Mouse (Mus musculus): ENCODE data around the gene Psmd2. TPM values are rescaled to one million over a fixed set of nuclear protein-coding genes. Genes with fewer than 3 reads are reported as not detected.
A peak's percentile ranks its signal among the peaks of the same experiment; 100 is the strongest.

Gene Psmd2
- polyA plus RNA-seq (2016; fragmentation: Nextera tagmentation; extraction: Ambion mirVana) = 397 and 411 TPM in 2 replicates

DNA sequence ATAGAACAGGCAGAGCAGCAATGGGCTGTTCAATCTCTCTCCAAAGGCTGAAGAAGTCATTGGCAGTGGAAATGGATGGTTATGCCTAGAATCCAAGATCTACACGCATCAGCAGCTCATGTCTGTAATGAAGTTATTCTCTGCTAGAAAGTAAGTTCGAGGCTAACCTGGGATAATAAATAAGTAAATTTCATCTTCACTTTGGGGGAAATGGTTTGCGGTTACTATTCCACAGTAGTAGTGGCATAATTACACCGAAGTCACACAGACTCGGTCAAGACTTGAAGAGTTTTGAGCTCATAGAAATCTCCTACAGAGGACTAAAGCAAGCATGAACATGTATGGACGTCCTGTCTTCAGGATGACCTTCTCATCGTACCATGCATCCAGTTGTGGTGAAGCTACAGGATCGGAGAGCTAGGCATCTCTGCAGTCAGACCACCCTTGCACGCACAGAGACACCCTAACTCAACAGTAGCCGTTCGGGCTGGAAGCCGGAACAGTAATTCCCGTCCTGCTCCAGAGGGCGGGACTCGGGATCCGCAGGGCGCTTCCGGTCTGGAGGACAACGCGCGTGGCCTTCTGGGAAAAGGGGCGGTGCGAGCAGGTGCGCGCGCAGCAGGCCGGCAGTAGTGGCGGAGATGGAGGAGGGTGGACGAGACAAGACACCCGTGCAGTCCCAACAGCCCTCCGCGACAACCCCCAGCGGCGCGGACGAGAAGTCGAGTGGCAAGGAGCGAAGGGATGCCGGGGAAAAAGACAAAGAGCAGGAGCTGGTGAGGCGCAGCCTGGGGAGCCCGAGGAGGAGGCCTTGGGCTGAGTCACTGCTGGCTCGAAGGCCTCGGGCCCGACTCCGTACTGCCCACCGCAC is at the start of gene Psmd2:
Gene Psmd2 (plus strand): TSS at position 577 of the 871 bp plus-strand sequence.
- Histone ChIP-seq H3K27me3 (no peaks in the 10 kb centered on the region), H3K4me3 (peak within 1 kb of the TSS; percentile 87), H3K4me1 (peaks cover 17% of the 10 kb centered on the region), H3K36me3 (peaks cover 22% of the 10 kb centered on the region), H3K27ac (peak within 1 kb of the TSS; percentile 78), H3K9ac (peak within 1 kb of the TSS; percentile 91), H3K4me2 (replicated peaks) (peak within 1 kb of the TSS; percentile 94), H3K9me3 (replicated peaks) (no peaks in the 10 kb centered on the region)
- 1% methylated on average over 46 of the region's 46 CpGs for WGBS
- ATAC-seq (ENCODE audit: low FRiP score) = peak; percentile 96

DNA sequence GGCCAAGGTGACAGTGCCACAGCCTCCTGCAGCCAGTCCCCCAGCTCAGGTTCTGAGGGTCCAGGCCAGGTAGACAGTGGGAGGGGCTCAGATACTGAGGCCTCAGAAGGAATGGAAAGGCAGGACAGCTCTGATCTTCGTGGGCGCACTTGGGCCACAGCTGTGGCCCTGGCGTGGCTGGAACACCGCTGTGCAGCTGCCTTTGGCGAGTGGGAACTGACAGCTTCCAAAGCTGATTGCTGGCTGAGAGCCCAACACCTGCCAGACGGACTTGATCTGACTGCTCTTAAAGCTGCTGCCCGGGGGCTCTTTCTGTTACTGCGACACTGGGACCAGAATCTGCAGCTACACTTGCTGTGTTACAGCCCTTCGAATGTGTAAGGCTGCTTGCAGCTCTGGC is 46.7 kb upstream of the Psmd2 start:
- Histone ChIP-seq H3K4me1 (peaks cover 10% of the 10 kb centered on the region), H3K9ac (no peak overlapping the region), H3K4me2 (replicated peaks) (no peak overlapping the region), H3K27me3 (no peaks in the 10 kb centered on the region), H3K27ac (no peak overlapping the region), H3K4me3 (no peak overlapping the region), H3K9me3 (replicated peaks) (no peaks in the 10 kb centered on the region), H3K36me3 (peaks cover 51% of the 10 kb centered on the region)
- ATAC-seq (ENCODE audit: low FRiP score) = no peak
- 81% methylated on average over 9 of the region's 9 CpGs for WGBS

DNA sequence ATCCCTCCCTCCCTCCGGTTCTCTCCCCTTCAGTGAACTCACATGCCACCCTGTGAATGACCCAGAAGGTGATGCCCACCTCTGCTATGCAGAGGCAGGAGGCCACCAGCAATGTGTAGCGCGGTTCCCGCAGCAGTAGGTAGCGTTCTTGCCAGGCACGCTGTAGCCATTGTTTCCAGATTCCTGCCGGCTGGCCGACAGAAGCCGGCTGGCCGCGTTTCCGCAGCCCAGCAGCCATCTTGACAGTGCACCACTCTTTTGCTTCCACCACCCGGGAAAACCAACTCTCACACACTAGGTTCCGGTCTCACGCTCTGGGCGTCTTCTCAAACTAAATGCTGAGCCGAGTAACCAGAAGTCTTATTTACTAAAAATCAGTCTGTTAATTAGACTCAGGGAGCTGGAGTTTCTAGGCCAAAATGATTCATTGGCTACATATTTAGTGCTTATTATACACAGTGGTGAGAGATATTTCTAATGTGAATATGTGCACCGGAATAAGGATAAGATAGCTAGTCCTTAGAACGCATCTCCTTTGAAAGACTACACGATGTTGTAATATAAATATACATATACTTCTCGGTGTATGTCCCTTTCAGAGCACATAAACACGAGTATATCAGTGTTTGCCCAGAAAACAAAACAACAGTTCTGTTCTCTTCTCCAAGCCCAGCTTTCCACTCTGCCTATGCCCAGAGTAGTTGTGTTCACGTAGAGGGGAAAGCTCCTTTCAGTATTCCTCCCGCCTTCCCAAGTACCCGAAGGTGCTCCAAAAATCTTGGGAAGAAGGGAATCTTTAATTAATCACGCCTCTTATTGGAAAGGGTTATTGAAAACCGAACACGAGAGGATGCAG is 40.7 kb upstream of the Psmd2 start:
- Histone ChIP-seq H3K4me2 (replicated peaks) (peak overlapping the region; percentile 81), H3K27ac (peak overlapping the region; percentile 90), H3K9ac (peak overlapping the region; percentile 90), H3K36me3 (peaks cover 28% of the 10 kb centered on the region), H3K4me3 (peak overlapping the region; percentile 79), H3K4me1 (peaks cover 18% of the 10 kb centered on the region), H3K9me3 (replicated peaks) (no peaks in the 10 kb centered on the region), H3K27me3 (no peaks in the 10 kb centered on the region)
- peak; percentile 73 for ATAC-seq (ENCODE audit: low FRiP score)
- under 1% methylated on average over 28 of the region's 28 CpGs for WGBS

DNA sequence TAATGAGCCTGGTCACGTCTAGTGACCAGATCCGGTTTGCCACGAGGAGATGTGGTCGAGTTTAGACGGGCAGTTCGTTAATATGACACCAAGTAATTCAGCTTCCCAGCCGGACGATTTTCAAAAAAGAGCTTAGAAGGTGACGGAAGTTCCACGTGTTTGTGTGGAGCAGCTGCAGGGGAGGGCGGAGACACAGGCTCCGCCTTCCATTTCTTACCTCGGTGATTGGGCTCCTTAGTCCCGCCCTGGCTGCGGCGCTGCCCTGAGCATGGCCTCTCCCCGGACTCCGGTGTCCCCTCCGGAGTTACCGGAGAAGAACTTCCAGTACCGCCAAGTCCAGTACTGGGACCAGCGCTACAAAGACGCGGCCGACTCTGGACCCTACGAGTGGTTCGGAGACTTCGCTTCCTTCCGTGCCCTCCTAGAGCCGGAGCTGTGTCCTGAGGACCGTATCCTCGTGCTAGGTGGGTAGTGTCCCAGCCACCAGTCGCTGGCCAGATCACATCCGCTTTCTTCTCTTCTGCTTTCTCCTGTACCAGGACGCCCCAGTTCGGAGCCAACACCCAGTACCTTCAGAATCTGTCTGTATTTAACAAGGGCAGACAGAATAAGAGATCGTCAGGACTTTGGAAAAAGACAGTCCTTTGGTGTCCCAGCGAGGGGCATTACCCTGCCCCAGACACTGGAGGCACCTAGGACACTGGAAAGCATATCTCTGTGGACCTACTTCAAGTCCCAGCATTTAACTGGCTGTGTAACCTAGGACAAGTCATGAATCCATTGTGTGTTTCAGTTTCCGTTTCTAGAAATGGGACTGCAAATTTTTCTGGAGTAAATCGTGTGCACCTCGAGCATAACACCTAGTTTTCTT is 39.9 kb upstream of the Psmd2 start, which contains the start of the genes Eef1akmt4, Gm49333 and Alg3:
Gene Eef1akmt4 (plus strand): TSS at position 237 of the 871 bp plus-strand sequence.
Gene Gm49333 (plus strand): TSS at position 254 of the 871 bp plus-strand sequence.
Gene Alg3 (minus strand): TSS at position 379 of the 871 bp plus-strand sequence.
- WGBS = 2% methylated on average over 41 of the region's 41 CpGs

DNA sequence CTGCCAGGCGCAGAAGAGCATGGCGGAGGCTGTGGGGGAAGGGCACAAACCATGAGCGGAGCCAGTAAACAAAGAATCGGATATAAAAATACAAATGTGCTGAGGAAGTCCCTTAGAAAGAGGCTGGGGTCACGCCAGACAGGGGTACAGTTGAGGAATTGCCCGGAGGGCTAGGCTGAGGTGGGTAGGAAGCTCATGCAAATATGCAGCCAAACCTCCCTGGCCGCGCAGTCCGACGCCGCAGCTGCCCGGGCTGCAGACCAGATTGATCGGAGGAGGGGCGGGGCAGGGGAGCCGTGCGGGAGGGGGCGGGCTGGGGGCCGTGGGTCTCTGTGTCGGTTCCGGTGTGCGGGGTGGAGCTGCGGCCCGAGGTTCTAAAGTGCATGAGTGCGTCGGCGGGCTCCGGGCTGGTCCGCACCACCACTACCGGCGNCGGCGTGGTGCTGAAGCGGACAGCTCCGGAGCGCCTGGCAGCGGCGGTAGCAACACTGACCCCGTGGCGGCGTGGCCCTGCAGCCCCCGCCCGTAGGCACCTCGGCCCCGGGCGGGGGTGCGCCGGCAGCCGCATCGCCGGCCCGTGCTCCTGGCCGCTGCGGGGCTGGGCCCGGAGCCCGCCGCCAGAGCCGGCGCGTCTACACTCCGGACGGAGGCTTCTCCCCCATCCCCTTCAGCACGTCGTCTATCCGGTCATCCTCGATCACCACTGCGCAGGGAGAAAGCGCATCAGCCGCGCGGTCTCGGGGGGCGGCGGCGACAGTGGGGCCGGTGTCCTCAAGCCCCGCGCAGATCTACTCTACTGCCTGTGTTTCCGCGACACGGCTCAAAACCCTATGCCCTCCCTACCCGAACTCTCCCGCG is 31.7 kb upstream of the Psmd2 start:
- H3K36me3 ChIP-seq = no peaks in the 10 kb centered on the region
- peak overlapping the region; percentile 93 for H3K27ac ChIP-seq
- H3K9me3 ChIP-seq (replicated peaks) = no peaks in the 10 kb centered on the region
- H3K4me2 ChIP-seq (replicated peaks) = peak overlapping the region; percentile 95
- peaks cover 10% of the 10 kb centered on the region for H3K27me3 ChIP-seq
- ATAC-seq (ENCODE audit: low FRiP score) = peak; percentile 35
- H3K4me1 ChIP-seq = peaks cover 25% of the 10 kb centered on the region
- peak overlapping the region; percentile 82 for H3K4me3 ChIP-seq
- peak overlapping the region; percentile 89 for H3K9ac ChIP-seq
- WGBS = 2% methylated on average over 71 of the region's 83 CpGs

More for the DNA sequence above, 39.9 kb upstream of the Psmd2 start, which contains the start of the genes Eef1akmt4, Gm49333 and Alg3:
- Histone ChIP-seq H3K9me3 (replicated peaks) (no peaks in the 10 kb centered on the region), H3K9ac (peak within 1 kb of the TSS; percentile 90), H3K4me3 (peak within 1 kb of the TSS; percentile 79), H3K27ac (peak within 1 kb of the TSS; percentile 90), H3K36me3 (peaks cover 19% of the 10 kb centered on the region), H3K4me2 (replicated peaks) (peak within 1 kb of the TSS; percentile 81), H3K4me1 (peaks cover 18% of the 10 kb centered on the region), H3K27me3 (no peaks in the 10 kb centered on the region)
- peak; percentile 92 for ATAC-seq (ENCODE audit: low FRiP score)

DNA sequence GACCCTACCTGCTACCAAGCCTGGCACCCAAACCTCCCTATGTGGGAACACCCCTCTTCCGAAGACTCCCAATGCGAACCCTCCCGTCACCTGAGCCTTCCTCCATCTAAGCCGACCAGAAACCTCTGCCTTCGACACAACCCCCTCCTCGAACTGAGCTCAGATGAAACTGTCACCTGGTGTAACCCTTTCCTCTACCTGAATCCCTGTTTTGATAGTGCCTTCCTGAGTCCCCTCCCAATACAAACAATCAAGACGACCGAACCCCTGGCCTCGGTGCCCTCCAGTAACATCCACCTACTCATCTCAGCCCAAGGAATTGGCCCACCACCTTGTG is 31.1 kb upstream of the Psmd2 start:
- peaks cover 10% of the 10 kb centered on the region for H3K27me3 ChIP-seq
- 1% methylated on average over 9 of the region's 9 CpGs for WGBS
- no peaks in the 10 kb centered on the region for H3K36me3 ChIP-seq
- H3K4me2 ChIP-seq (replicated peaks) = peak overlapping the region; percentile 95
- H3K4me3 ChIP-seq = peak overlapping the region; percentile 82
- peak overlapping the region; percentile 93 for H3K27ac ChIP-seq
- H3K9ac ChIP-seq = peak overlapping the region; percentile 89
- peak; percentile 24 for ATAC-seq (ENCODE audit: low FRiP score)
- no peaks in the 10 kb centered on the region for H3K9me3 ChIP-seq (replicated peaks)
- peaks cover 25% of the 10 kb centered on the region for H3K4me1 ChIP-seq

DNA sequence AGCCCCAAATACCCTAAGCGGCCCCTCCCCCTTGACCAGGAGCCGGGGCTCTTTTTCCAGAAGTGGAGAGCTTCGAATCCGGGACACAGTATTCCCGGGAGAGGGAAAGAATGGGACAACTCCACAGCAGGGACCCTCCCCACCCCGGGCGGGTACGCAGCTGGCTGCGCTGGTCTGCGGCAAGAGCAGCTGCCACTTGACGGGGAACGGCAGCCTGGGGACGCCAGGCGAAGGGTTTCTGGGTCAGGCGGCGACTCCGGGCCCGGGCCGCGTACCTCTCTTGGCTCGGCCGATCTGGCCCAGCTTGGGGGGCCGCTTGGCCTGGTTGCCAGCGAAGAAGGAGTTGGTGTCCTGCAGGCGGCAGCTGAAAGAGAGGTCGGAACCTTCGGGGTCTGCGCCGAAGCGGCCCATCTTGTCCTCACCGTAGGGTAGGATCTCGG is 30.7 kb upstream of the Psmd2 start:
- H3K27ac ChIP-seq = peak overlapping the region; percentile 93
- ATAC-seq (ENCODE audit: low FRiP score) = peak; percentile 32
- no peaks in the 10 kb centered on the region for H3K36me3 ChIP-seq
- under 1% methylated on average over 32 of the region's 32 CpGs for WGBS
- peak overlapping the region; percentile 89 for H3K9ac ChIP-seq
- peak overlapping the region; percentile 95 for H3K4me2 ChIP-seq (replicated peaks)
- peaks cover 10% of the 10 kb centered on the region for H3K27me3 ChIP-seq
- H3K4me3 ChIP-seq = peak overlapping the region; percentile 82
- H3K9me3 ChIP-seq (replicated peaks) = no peaks in the 10 kb centered on the region
- peaks cover 25% of the 10 kb centered on the region for H3K4me1 ChIP-seq

DNA sequence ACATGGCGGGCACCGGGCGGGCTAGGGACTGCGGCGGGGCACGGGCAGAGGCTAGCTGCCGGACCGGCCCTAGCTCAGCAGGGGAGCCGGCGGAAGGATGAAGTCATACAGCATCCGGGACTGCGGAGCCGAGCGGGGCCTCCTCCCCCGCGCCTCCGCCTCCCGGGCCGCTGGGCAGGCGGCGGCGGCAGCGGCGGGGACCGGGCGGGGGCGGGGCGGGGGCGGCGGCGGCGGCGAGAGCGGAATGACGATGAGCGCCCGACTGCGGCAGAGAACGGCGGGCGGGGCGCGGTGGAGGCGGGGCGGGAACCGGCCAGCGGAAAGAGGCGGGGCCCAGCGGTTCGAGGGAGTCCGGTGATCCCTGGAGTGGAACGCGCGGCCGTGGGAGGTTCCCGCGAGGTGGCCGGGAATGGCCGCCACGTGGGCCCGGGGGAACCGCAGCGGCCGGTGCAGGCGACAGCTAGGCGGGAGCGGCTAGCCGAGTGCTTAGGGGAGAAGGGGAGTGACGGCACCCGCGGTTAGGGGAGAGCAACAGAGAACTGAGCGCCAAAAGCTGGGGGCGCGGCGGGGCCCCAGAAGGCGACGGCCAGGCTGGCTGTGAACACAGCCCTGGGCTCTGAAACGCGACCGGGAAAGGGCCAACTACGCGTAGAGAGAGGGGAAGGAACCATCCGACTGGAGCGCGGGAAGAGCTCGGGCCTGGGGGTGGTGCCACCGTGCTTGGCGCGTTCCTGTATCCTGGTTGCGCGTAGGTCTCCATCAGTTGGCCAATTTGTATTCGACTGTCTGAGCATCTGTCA is 30.1 kb upstream of the Psmd2 start, which contains the start of gene Camk2n2:
Gene Camk2n2 (minus strand): TSS at position 97 of the 800 bp plus-strand sequence.
- 1% methylated on average over 74 of the region's 92 CpGs for WGBS
- peak within 1 kb of the TSS; percentile 89 for H3K9ac ChIP-seq
- peak; percentile 51 for ATAC-seq (ENCODE audit: low FRiP score)

DNA sequence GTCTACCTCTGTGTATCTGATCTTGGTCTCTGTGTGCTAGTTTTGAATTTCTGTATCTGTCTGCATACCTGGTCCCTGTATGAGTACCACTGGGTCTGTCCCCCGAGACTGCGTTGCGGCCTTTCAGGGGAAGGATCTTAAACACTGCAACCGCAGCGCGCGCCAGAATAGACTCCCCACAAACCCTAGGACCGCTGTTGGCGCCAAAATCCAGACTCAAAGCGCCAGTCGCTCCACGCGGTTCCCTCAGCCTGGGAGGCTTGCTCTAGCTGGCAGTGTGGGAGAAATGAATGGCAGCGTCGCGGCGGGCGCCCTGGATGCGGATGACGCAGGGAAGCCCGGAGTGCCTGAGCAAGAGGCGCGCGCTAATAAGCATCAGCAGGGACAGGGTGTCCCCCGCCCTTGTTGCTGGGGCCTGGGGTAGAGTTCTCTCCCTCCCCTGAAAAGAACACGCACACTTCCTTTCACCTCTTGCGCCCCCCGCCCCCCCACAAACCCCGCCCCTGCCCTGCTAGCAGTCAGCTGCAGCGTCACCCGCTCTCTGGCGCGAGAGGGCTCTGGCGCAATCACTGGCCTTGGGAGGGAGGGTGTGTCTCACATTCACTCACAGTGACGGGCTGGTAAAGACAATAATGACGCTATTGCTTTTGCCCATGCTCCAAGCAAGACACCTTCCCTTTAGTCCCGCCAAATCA is 29.3 kb upstream of the Psmd2 start:
- peaks cover 14% of the 10 kb centered on the region for H3K27me3 ChIP-seq
- peak overlapping the region; percentile 89 for H3K9ac ChIP-seq
- peak overlapping the region; percentile 82 for H3K4me3 ChIP-seq
- H3K4me2 ChIP-seq (replicated peaks) = peak overlapping the region; percentile 95
- peak; percentile 47 for ATAC-seq (ENCODE audit: low FRiP score)
- H3K27ac ChIP-seq = peak overlapping the region; percentile 93
- H3K9me3 ChIP-seq (replicated peaks) = no peaks in the 10 kb centered on the region
- peaks cover 25% of the 10 kb centered on the region for H3K4me1 ChIP-seq
- no peaks in the 10 kb centered on the region for H3K36me3 ChIP-seq
- under 1% methylated on average over 36 of the region's 37 CpGs for WGBS

More for the DNA sequence above, 30.1 kb upstream of the Psmd2 start, which contains the start of gene Camk2n2:
- H3K4me1 ChIP-seq = peaks cover 25% of the 10 kb centered on the region
- peak within 1 kb of the TSS; percentile 95 for H3K4me2 ChIP-seq (replicated peaks)
- peak within 1 kb of the TSS; percentile 93 for H3K27ac ChIP-seq
- peak within 1 kb of the TSS; percentile 82 for H3K4me3 ChIP-seq
- H3K9me3 ChIP-seq (replicated peaks) = no peaks in the 10 kb centered on the region
- H3K36me3 ChIP-seq = no peaks in the 10 kb centered on the region
- peaks cover 11% of the 10 kb centered on the region for H3K27me3 ChIP-seq
